Mouse (Mus musculus): ENCODE results near the gene Zswim7. TPM values are rescaled to one million over a fixed set of nuclear protein-coding genes. Genes with fewer than 3 reads are reported as not detected.
A peak's percentile ranks its signal among the peaks of the same experiment; 100 is the strongest.
"Not testable (repeated sequence)": the region's sequence is repeated elsewhere in the genome, so short reads cannot be mapped to it uniquely, and the experiment has no call there.

Gene Zswim7
- polyA plus RNA-seq, 1 experiment from 2014 or later: 24.3 TPM

GRCm38 (mm10) chr11:62294121-62294520 is 12.9 kb upstream of the Zswim7 start:
- ATAC-seq (replicated peaks; ENCODE audit: insufficient number of reproducible peaks, low FRiP score, low TSS enrichment, low read depth) (no peak), DNase-seq (ENCODE audit: low spot score) (no peak)
- Histone ChIP-seq H3K9ac (replicated peaks; ENCODE audit: low read length) (no peak overlapping the region), H3K4me3 (ENCODE audit: low read depth, low read length) (no peak overlapping the region), H3K36me3 (replicated peaks; ENCODE audit: control insufficient read depth, insufficient read depth, low read depth, low read length) (no peaks in the 10 kb centered on the region), H3K27me3 (ENCODE audit: control insufficient read depth, insufficient read depth, low read length) (no peaks in the 10 kb centered on the region), H3K27ac (replicated peaks; ENCODE audit: low read depth, low read length) (no peak overlapping the region), H3K9me3 (replicated peaks; ENCODE audit: control insufficient read depth, low read length) (no peaks in the 10 kb centered on the region), H3K4me2 (ENCODE audit: low read depth, low read length) (no peak overlapping the region), H3K4me1 (ENCODE audit: control insufficient read depth, insufficient read depth, low read length) (no peaks in the 10 kb centered on the region)
- 91% methylated on average over 2 of the region's 2 CpGs for WGBS

DNA sequence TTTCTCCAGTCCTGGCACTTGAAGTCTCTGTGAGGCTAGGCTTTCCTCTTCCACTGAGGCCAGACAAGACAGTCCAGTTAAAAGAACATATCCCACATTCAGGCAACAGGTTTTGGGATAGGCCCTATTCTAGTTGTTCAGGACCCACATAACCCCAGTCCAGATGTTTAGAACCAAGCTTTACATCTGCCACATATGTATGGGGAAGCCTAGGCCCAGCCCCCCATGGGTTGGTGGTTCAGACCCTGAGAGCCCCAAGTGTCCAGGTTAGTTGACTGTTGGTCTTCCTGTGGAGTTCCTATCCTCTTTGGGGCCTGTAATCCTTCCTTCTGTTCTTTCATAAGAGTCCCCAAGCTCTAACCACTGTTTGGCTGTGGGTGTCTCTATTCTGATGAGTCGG is 6.5 kb upstream of the Zswim7 start:
- DNase-seq (ENCODE audit: low spot score) (no peak), ATAC-seq (replicated peaks; ENCODE audit: insufficient number of reproducible peaks, low FRiP score, low TSS enrichment, low read depth) (no peak)
- Histone ChIP-seq H3K4me3 (ENCODE audit: low read depth, low read length) (no peak overlapping the region), H3K9ac (replicated peaks; ENCODE audit: low read length) (no peak overlapping the region), H3K27me3 (ENCODE audit: control insufficient read depth, insufficient read depth, low read length) (no peaks in the 10 kb centered on the region), H3K9me3 (replicated peaks; ENCODE audit: control insufficient read depth, low read length) (no peaks in the 10 kb centered on the region), H3K27ac (replicated peaks; ENCODE audit: low read depth, low read length) (no peak overlapping the region), H3K36me3 (replicated peaks; ENCODE audit: control insufficient read depth, insufficient read depth, low read depth, low read length) (no peaks in the 10 kb centered on the region; the same call in 1 of the 2 replicates), H3K4me1 (ENCODE audit: control insufficient read depth, insufficient read depth, low read length) (no peaks in the 10 kb centered on the region), H3K4me2 (ENCODE audit: low read depth, low read length) (no peak overlapping the region)
- WGBS: 96% methylated on average over 1 of the region's 1 CpGs

DNA sequence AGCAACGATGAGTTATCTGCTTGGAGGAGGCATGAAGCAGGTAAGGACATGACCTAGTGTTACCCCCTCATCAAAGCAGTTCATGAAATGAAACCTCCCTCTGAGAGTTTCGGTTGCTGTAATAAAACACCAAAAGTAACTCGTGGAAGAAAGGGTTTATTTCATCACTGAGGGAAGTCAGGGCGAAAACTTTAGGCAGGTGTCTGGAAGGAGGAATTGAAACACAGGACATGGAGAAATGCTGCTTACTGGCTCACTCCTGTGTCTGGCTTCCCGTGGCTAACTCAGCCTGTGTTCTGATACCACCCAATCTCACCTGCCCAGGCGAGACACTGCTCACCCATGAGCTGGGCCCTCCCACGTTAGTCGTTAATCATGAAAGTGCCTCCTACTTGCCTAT is 3.8 kb upstream of the Zswim7 start:
- Histone ChIP-seq H3K27ac (replicated peaks; ENCODE audit: low read depth, low read length) (no peak overlapping the region), H3K4me2 (ENCODE audit: low read depth, low read length) (no peak overlapping the region), H3K36me3 (replicated peaks; ENCODE audit: control insufficient read depth, insufficient read depth, low read depth, low read length) (no peaks in the 10 kb centered on the region; the same call in 1 of the 2 replicates), H3K9ac (replicated peaks; ENCODE audit: low read length) (no peak overlapping the region), H3K9me3 (replicated peaks; ENCODE audit: control insufficient read depth, low read length) (no peaks in the 10 kb centered on the region), H3K4me3 (ENCODE audit: low read depth, low read length) (no peak overlapping the region), H3K4me1 (ENCODE audit: control insufficient read depth, insufficient read depth, low read length) (no peaks in the 10 kb centered on the region), H3K27me3 (ENCODE audit: control insufficient read depth, insufficient read depth, low read length) (no peaks in the 10 kb centered on the region)
- ATAC-seq (replicated peaks; ENCODE audit: insufficient number of reproducible peaks, low FRiP score, low TSS enrichment, low read depth): no peak
- DNase-seq (ENCODE audit: low spot score): no peak
- 86% methylated on average over 8 of the region's 8 CpGs for WGBS

GRCm38 (mm10) chr11:62284020-62284419 is 2.8 kb upstream of the Zswim7 start:
- DNase-seq (ENCODE audit: low spot score); ATAC-seq (replicated peaks; ENCODE audit: insufficient number of reproducible peaks, low FRiP score, low TSS enrichment, low read depth); H3K27ac ChIP-seq (replicated peaks; ENCODE audit: low read depth, low read length); H3K27me3 ChIP-seq (ENCODE audit: control insufficient read depth, insufficient read depth, low read length); H3K4me2 ChIP-seq (ENCODE audit: low read depth, low read length); H3K4me3 ChIP-seq (ENCODE audit: low read depth, low read length); H3K9me3 ChIP-seq (replicated peaks; ENCODE audit: control insufficient read depth, low read length); H3K4me1 ChIP-seq (ENCODE audit: control insufficient read depth, insufficient read depth, low read length); H3K9ac ChIP-seq (replicated peaks; ENCODE audit: low read length); H3K36me3 ChIP-seq (replicated peaks; ENCODE audit: control insufficient read depth, insufficient read depth, low read depth, low read length): not testable (repeated sequence)
- 79% methylated on average over 3 of the region's 3 CpGs for WGBS

DNA sequence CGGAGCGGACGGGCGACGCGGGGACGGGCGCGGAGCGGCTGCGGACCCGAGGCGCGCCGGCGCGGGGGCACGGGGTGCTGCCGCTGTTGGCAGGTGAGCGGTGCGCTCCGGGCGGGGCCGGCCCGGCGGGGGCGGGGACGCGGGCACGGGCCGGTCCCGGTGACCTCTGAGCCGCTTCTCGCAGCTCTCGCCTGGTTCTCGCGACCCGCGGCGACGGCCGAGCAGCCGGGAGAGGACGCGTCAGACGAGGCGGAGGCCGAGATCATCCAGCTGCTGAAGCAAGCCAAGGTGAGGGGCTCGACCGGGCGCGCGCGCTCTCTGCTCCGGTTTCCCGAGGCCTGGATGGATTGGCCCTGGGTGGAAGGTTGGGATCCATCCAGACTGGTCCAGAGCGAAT is 424 bp upstream of the Zswim7 start:
- Histone ChIP-seq H3K4me3 (ENCODE audit: low read depth, low read length) (peak overlapping the region; percentile 95), H3K4me1 (ENCODE audit: control insufficient read depth, insufficient read depth, low read length) (no peaks in the 10 kb centered on the region), H3K4me2 (ENCODE audit: low read depth, low read length) (peak overlapping the region; percentile 86), H3K9ac (replicated peaks; ENCODE audit: low read length) (peak overlapping the region; percentile 83), H3K27me3 (ENCODE audit: control insufficient read depth, insufficient read depth, low read length) (no peaks in the 10 kb centered on the region), H3K36me3 (replicated peaks; ENCODE audit: control insufficient read depth, insufficient read depth, low read depth, low read length) (no peaks in the 10 kb centered on the region; the same call in 1 of the 2 replicates), H3K27ac (replicated peaks; ENCODE audit: low read depth, low read length) (peak overlapping the region; percentile 72; the same call in 1 of the 2 replicates), H3K9me3 (replicated peaks; ENCODE audit: control insufficient read depth, low read length) (no peaks in the 10 kb centered on the region)
- ATAC-seq (replicated peaks; ENCODE audit: insufficient number of reproducible peaks, low FRiP score, low TSS enrichment, low read depth) (no peak; the same call in none of the 2 replicates), DNase-seq (ENCODE audit: low spot score) (peak; percentile 59)
- under 1% methylated on average over 42 of the region's 57 CpGs for WGBS

DNA sequence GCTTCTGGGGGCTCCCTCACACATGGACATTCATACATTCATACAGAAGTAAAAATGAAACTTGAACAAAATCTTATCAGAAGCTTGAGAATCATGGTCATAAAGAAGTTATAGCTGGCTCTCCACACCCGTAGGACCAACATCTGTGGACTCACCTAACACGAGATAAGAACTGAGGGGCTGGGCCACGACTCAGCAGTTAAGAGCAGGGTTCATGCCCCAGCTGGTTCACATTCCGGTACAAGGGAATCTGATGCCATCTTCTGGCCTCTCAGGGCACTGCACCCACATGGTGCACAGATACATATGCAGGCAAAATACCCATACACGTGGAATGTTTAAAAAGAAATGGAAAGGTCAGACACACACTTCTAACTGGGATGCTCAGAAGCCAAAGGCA is 3.1 kb downstream of the Zswim7 start:
- ATAC-seq (replicated peaks; ENCODE audit: insufficient number of reproducible peaks, low FRiP score, low TSS enrichment, low read depth) (no peak), DNase-seq (ENCODE audit: low spot score) (peak; percentile 79)
- no peaks in the 10 kb centered on the region for H3K36me3 ChIP-seq (replicated peaks; ENCODE audit: control insufficient read depth, insufficient read depth, low read depth, low read length)
- no peaks in the 10 kb centered on the region for H3K9me3 ChIP-seq (replicated peaks; ENCODE audit: control insufficient read depth, low read length)
- H3K27me3 ChIP-seq (ENCODE audit: control insufficient read depth, insufficient read depth, low read length): no peaks in the 10 kb centered on the region
- H3K9ac ChIP-seq (replicated peaks; ENCODE audit: low read length): no peak overlapping the region
- WGBS: 24% methylated on average over 5 of the region's 5 CpGs
- H3K4me2 ChIP-seq (ENCODE audit: low read depth, low read length): no peak overlapping the region
- no peak overlapping the region for H3K4me3 ChIP-seq (ENCODE audit: low read depth, low read length)
- H3K27ac ChIP-seq (replicated peaks; ENCODE audit: low read depth, low read length): no peak overlapping the region
- H3K4me1 ChIP-seq (ENCODE audit: control insufficient read depth, insufficient read depth, low read length): no peaks in the 10 kb centered on the region

DNA sequence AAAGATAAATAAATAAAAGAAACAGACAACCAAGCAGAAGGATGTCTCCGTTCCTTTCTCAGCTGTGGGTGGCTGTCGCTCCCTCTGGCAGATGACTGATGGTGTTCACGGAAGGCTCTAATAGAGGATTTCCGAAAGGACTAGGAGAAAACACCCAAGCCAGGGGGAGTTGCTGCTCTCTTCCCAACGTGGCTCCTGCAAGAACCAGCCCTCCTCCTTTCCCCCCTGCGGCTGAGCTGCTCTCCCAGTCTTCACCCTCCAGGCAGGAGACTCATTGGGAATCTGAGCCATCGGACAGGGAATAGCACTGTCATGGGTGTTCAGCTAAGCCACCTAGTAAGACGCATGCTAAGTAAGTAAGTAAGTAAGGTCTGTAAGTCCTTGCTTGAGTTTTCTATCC is 4.1 kb downstream of the Zswim7 start:
- no peak overlapping the region for H3K4me2 ChIP-seq (ENCODE audit: low read depth, low read length)
- no peaks in the 10 kb centered on the region for H3K4me1 ChIP-seq (ENCODE audit: control insufficient read depth, insufficient read depth, low read length)
- WGBS: 55% methylated on average over 8 of the region's 8 CpGs
- no peak for ATAC-seq (replicated peaks; ENCODE audit: insufficient number of reproducible peaks, low FRiP score, low TSS enrichment, low read depth)
- H3K4me3 ChIP-seq (ENCODE audit: low read depth, low read length): no peak overlapping the region
- no peak for DNase-seq (ENCODE audit: low spot score)
- no peak overlapping the region for H3K27ac ChIP-seq (replicated peaks; ENCODE audit: low read depth, low read length)
- H3K9me3 ChIP-seq (replicated peaks; ENCODE audit: control insufficient read depth, low read length): no peaks in the 10 kb centered on the region
- H3K9ac ChIP-seq (replicated peaks; ENCODE audit: low read length): no peak overlapping the region
- no peaks in the 10 kb centered on the region for H3K36me3 ChIP-seq (replicated peaks; ENCODE audit: control insufficient read depth, insufficient read depth, low read depth, low read length)
- H3K27me3 ChIP-seq (ENCODE audit: control insufficient read depth, insufficient read depth, low read length): no peaks in the 10 kb centered on the region

- DNase-seq (ENCODE audit: low spot score) (no peak), ATAC-seq (replicated peaks; ENCODE audit: insufficient number of reproducible peaks, low FRiP score, low TSS enrichment, low read depth) (no peak)
- no peak overlapping the region for H3K4me2 ChIP-seq (ENCODE audit: low read depth, low read length)
- no peak overlapping the region for H3K4me3 ChIP-seq (ENCODE audit: low read depth, low read length)
- H3K36me3 ChIP-seq (replicated peaks; ENCODE audit: control insufficient read depth, insufficient read depth, low read depth, low read length): no peaks in the 10 kb centered on the region
- H3K9ac ChIP-seq (replicated peaks; ENCODE audit: low read length): no peak overlapping the region
- H3K27ac ChIP-seq (replicated peaks; ENCODE audit: low read depth, low read length): no peak overlapping the region
- no peaks in the 10 kb centered on the region for H3K9me3 ChIP-seq (replicated peaks; ENCODE audit: control insufficient read depth, low read length)
- no peaks in the 10 kb centered on the region; the same call in 1 of the 2 replicates for H3K4me1 ChIP-seq (ENCODE audit: control insufficient read depth, insufficient read depth, low read length)
- 46% methylated on average over 5 of the region's 5 CpGs for WGBS
- H3K27me3 ChIP-seq (ENCODE audit: control insufficient read depth, insufficient read depth, low read length): no peaks in the 10 kb centered on the region
These were observed 10.3 kb downstream of the Zswim7 start for GRCm38 (mm10) chr11:62270851-62271250.
